Mouse (Mus musculus) ES-Bruce4 (cell line): Measurements from ENCODE around the gene Smad3.

Experiments used
- CTCF ChIP-seq: IDR thresholded peaks from one replicate; pipeline ENCODE4 v1.8.1; 2011; ENCODE audit warnings: low read depth, low read length
- POLR2A ChIP-seq: IDR thresholded peaks from one replicate; pipeline ENCODE4 v1.8.1; 2011; ENCODE audit warnings: low read length; ENCODE audit not compliant: insufficient read depth

DNA sequence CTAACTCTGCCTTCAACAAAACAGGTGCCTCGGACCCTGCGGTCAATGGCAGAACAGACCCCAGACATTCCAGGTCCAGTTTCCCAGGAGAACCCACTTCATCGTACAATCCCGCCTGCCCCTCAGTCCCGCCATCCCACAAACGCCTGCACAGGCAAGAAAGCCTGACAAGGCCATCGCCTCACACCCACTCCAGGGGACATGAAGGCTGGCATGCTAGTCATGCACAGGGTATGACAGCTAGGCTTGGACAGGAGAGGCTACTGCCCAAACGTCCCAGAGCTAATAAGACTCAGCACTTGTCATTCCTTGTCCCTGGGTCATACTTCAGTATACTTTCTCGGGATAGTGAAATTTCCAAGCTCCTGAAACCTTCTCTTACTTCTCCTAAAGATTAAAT is 34.9 kb downstream of the Smad3 start:
- TF ChIP-seq CTCF, result no peak
- no peak for TF ChIP-seq POLR2A
